Mouse (Mus musculus) spleen, adult 2 months (tissue): ENCODE results near the gene Dguok. TPM values are rescaled to one million over a fixed set of nuclear protein-coding genes. Genes with fewer than 3 reads are reported as not detected.

ENCODE experiments used
- DNase-seq, 2 experiments: peaks; one replicate each; pipeline versions ENCODE4 v3.0.0 to v3.0.0-alpha.2; 2012 to 2021; ENCODE audit warnings: low spot score in 2 of 2, low read depth in 1 of 2
- H3K27ac ChIP-seq: fragments of 200-500 bp; 2 replicates; pipeline ENCODE4 v1.5.1; 2012; ENCODE audit warnings: low read length, inconsistent platforms; ENCODE audit not compliant: insufficient read depth
- H3K27me3 ChIP-seq: fragments of 200-500 bp; 2 replicates; pipeline ENCODE4 v1.6.1; 2012; ENCODE audit warnings: mild to moderate bottlenecking, moderate library complexity, low read length, inconsistent platforms; ENCODE audit not compliant: control insufficient read depth, insufficient read depth
- H3K36me3 ChIP-seq: fragments of 200-500 bp; 2 replicates; pipeline ENCODE4 v1.6.1; 2012; ENCODE audit warnings: mild to moderate bottlenecking, low read length, inconsistent platforms; ENCODE audit not compliant: control insufficient read depth, insufficient read depth
- H3K4me1 ChIP-seq: fragments of 200-500 bp; 2 replicates; pipeline ENCODE4 v1.6.1; 2011; ENCODE audit warnings: inconsistent platforms; ENCODE audit not compliant: control insufficient read depth, insufficient read depth, insufficient read length
- H3K4me3 ChIP-seq: fragments of 200-500 bp; 2 replicates; pipeline ENCODE4 v1.5.1; 2011; ENCODE audit warnings: mild to moderate bottlenecking, inconsistent platforms; ENCODE audit not compliant: insufficient read depth, insufficient read length; ENCODE audit errors: extremely low read depth
- CTCF ChIP-seq: fragments of 200-500 bp; IDR thresholded peaks from 2 replicates; pipeline ENCODE4 v1.5.1; 2011; ENCODE audit warnings: mild to moderate bottlenecking, inconsistent platforms; ENCODE audit not compliant: insufficient read depth, insufficient read length, insufficient replicate concordance; ENCODE audit errors: extremely low read depth
- POLR2A ChIP-seq: fragments of 200-500 bp; IDR thresholded peaks from 2 replicates; pipeline ENCODE4 v1.6.1; 2011; ENCODE audit warnings: low read depth, low read length, inconsistent platforms
- WGBS: fragments of 180-500 bp; shearing (Covaris S2); methylation state at CpG from one replicate; pipeline ENCODE4 v1.1.7; 2018; 5-methylcytosine and 5-hydroxymethylcytosine counted together
- polyA plus RNA-seq: library from polyadenylated mRNA; depleted of rRNA; stranded (reverse); fragments of >200 nt; gene quantifications from 2 replicates; pipeline ENCODE4 v1.2.3, GENCODE M21; 2012

Dguok gene
- polyA plus RNA-seq, 1 experiment: 41.8 TPM

GRCm38 (mm10) chr6:83440510-83441258, 66.1 kb downstream of the Dguok start:
- no peak for DNase-seq
- peak overlapping the region; percentile 66 for H3K4me3 ChIP-seq

GRCm38 (mm10) chr6:83440197-83440509, 66.6 kb downstream of the Dguok start:
- peaks cover 38% of the 10 kb centered on the region for H3K4me1 ChIP-seq
- H3K36me3 ChIP-seq: peaks cover under 1% of the 10 kb centered on the region; the same call in 1 of the 2 replicates
- no peaks in the 10 kb centered on the region for H3K27me3 ChIP-seq
- H3K27ac ChIP-seq: no peak overlapping the region
- no peak for DNase-seq
- WGBS: 78% methylated on average over 3 of the region's 3 CpGs
- no peak for TF ChIP-seq POLR2A
- TF ChIP-seq CTCF: no peak
- H3K4me3 ChIP-seq: peak overlapping the region; percentile 66; the same call in 1 of the 2 replicates

More at GRCm38 (mm10) chr6:83440510-83441258, 66.1 kb downstream of the Dguok start:
- H3K4me1 ChIP-seq: peaks cover 38% of the 10 kb centered on the region
- H3K36me3 ChIP-seq: no peaks in the 10 kb centered on the region
- whole genome bisulfite sequencing: 53% methylated on average over 26 of the region's 26 CpGs
- peak overlapping the region; percentile 71 for H3K27ac ChIP-seq
- TF ChIP-seq CTCF (no peak), POLR2A (no peak)
- no peaks in the 10 kb centered on the region for H3K27me3 ChIP-seq

GRCm38 (mm10) chr6:83439781-83440180, 67.0 kb downstream of the Dguok start:
- Histone ChIP-seq H3K4me1 (peaks cover 35% of the 10 kb centered on the region), H3K27me3 (no peaks in the 10 kb centered on the region), H3K36me3 (peaks cover 3% of the 10 kb centered on the region; the same call in 1 of the 2 replicates), H3K4me3 (peak overlapping the region; percentile 24; the same call in 1 of the 2 replicates), H3K27ac (no peak overlapping the region)
- WGBS: 76% methylated on average over 5 of the region's 5 CpGs
- DNase-seq: no peak
- TF ChIP-seq CTCF (no peak), POLR2A (no peak)

GRCm38 (mm10) chr6:83439119-83439767, 67.5 kb downstream of the Dguok start:
- whole genome bisulfite sequencing: 95% methylated on average over 13 of the region's 13 CpGs

GRCm38 (mm10) chr6:83438584-83438983, 68.2 kb downstream of the Dguok start:
- Histone ChIP-seq H3K27ac (no peak overlapping the region), H3K36me3 (peaks cover 3% of the 10 kb centered on the region; the same call in 1 of the 2 replicates), H3K27me3 (no peaks in the 10 kb centered on the region), H3K4me1 (peaks cover 32% of the 10 kb centered on the region), H3K4me3 (no peak overlapping the region)
- 78% methylated on average over 3 of the region's 3 CpGs for WGBS
- no peak for DNase-seq
- no peak for TF ChIP-seq POLR2A
- TF ChIP-seq CTCF: no peak

More at GRCm38 (mm10) chr6:83439119-83439767, 67.5 kb downstream of the Dguok start:
- no peak for DNase-seq
- TF ChIP-seq CTCF: no peak
- TF ChIP-seq POLR2A: no peak
- H3K4me3 ChIP-seq: no peak overlapping the region
- peaks cover 3% of the 10 kb centered on the region; the same call in 1 of the 2 replicates for H3K36me3 ChIP-seq
- no peaks in the 10 kb centered on the region for H3K27me3 ChIP-seq
- no peak overlapping the region for H3K27ac ChIP-seq
- peaks cover 33% of the 10 kb centered on the region for H3K4me1 ChIP-seq

GRCm38 (mm10) chr6:83437802-83438201, 69.0 kb downstream of the Dguok start:
- Histone ChIP-seq H3K36me3 (peaks cover 5% of the 10 kb centered on the region), H3K27ac (peak overlapping the region; percentile 32), H3K27me3 (no peaks in the 10 kb centered on the region), H3K4me3 (no peak overlapping the region), H3K4me1 (peaks cover 30% of the 10 kb centered on the region)
- TF ChIP-seq CTCF (no peak), POLR2A (no peak)
- no peak for DNase-seq
- 66% methylated on average over 3 of the region's 3 CpGs for WGBS
